Mouse (Mus musculus): ENCODE measurements around the gene Slco1a1.
"Not testable (repeated sequence)": the region's sequence is repeated elsewhere in the genome, so short reads cannot be mapped to it uniquely, and the experiment has no call there.

Slco1a1 gene

DNA sequence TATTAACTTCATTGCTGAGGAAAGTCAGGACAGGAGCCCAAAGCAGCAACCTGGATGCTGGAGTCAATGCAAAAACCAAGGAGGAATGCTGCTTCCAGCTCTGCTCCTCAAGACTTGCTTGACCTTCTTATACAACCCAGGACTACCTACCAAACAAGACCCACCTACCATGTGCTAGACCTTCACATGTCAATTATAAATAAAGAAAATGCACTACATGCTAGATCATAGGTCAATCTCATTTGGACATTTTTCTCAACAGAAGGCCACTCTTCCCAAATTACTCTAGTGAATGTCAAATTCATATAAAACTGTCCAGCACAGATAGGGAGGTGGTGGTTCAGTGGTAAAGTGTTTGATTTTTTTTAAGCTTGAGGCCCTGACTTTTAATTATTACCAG lies at the start of gene Slco1a1:
Gene Slco1a1 (minus strand): TSS at position 101 of the 400 bp plus-strand sequence.
- no peak for DNase-seq (ENCODE audit: low read depth, low spot score)

DNA sequence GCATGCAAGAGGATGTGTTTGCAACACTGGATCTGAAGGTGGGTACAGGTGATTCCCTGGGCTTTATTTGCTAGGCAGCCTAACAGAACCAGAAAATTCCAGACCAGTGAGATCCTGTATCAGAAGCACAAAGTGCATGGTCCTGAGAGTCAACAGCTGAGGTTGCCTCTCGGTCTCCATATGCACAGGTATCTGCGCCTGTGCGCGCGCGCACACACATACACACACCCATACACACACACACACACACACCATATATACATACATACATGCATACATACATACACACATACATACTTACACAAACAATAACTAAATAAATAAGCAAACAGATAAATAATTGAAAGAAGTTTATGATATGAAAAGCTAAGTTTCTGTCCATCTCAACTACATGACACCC lies 40.0 kb upstream of the Slco1a1 start:
- no peak for DNase-seq (ENCODE audit: low read depth, low spot score)

- no peak for DNase-seq (ENCODE audit: low read depth, low spot score)
These were observed 37.9 kb upstream of the Slco1a1 start for GRCm38 (mm10) chr6:141984644-141985043.

GRCm38 (mm10) chr6:141962420-141962819 lies 15.7 kb upstream of the Slco1a1 start:
- no peak for DNase-seq (ENCODE audit: low read depth, low spot score)

DNA sequence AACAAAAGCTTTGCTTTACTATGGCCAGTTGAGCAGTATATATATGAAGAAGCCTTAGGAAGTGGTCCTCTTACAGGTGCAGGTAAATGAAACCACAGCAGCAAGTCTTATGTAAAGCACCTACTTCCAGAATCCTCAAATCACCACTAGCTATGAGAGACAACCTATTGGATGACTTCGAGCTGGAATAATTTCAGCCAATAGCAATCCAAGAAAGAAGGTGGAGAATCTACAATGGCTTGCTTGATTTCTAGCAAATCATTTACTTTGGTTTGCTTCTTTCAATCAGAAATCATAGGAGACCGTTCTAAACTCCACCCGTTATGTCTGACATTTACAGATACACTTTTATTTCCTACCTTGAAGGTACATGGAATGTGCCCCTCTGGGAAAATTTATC lies 15.1 kb upstream of the Slco1a1 start:
- DNase-seq (ENCODE audit: low read depth, low spot score): no peak

- DNase-seq (ENCODE audit: low read depth, low spot score): no peak
These were observed 13.7 kb upstream of the Slco1a1 start for GRCm38 (mm10) chr6:141960482-141960881.

GRCm38 (mm10) chr6:141940451-141940850 lies 6.3 kb downstream of the Slco1a1 start:
- no peak for DNase-seq (ENCODE audit: low read depth, low spot score)

- DNase-seq (ENCODE audit: low read depth, low spot score): no peak
These were observed 48.6 kb downstream of the Slco1a1 start for GRCm38 (mm10) chr6:141898197-141898596.

DNA sequence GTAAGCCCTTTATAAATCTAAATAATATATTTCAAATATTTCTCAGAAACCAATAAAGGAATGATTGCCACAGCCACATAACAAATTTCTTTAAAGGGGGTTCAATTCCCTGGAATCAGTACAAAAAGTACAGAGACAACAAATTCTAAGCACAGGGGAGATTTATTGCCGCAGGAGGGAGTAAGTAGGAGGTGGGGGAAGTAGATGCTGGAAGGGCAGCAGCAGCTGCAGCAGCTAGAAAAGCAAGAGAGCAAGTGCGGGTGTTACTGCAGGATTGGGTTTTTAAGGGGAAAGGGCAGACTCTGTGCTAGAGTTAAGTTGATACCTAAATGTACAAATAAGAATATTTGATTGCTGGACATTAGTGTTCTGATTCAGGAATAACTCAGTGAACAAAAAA lies 57.0 kb downstream of the Slco1a1 start:
- DNase-seq (ENCODE audit: low read depth, low spot score): no peak

GRCm38 (mm10) chr6:141888248-141888647 lies 58.5 kb downstream of the Slco1a1 start:
- no peak for DNase-seq (ENCODE audit: low read depth, low spot score)

GRCm38 (mm10) chr6:141882581-141882980 lies 64.2 kb downstream of the Slco1a1 start:
- no peak for DNase-seq (ENCODE audit: low read depth, low spot score)

GRCm38 (mm10) chr6:141875742-141876141 lies 71.0 kb downstream of the Slco1a1 start:
- DNase-seq (ENCODE audit: low read depth, low spot score): not testable (repeated sequence)

- no peak for DNase-seq (ENCODE audit: low read depth, low spot score)
These were observed 75.1 kb downstream of the Slco1a1 start for GRCm38 (mm10) chr6:141871711-141872110.

DNA sequence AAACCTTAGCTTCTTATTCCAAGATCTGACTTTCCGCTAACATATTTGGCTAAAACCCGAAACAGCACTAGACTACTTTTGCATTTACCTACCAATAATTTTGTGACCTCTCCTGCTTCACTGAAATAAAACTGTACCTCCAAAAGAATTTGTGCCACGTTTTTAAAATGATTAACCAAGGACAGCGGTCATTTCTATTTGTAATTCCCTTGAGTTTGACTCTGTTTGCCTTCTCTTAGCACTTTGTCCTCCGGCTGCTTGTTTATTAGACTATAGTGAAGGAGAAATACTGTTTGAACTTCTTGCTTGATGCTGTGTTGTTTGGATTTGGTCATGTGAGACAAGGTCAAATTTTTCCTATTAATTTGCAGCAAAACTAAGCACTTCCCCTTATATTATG lies 78.0 kb downstream of the Slco1a1 start:
- DNase-seq (ENCODE audit: low read depth, low spot score): no peak

DNA sequence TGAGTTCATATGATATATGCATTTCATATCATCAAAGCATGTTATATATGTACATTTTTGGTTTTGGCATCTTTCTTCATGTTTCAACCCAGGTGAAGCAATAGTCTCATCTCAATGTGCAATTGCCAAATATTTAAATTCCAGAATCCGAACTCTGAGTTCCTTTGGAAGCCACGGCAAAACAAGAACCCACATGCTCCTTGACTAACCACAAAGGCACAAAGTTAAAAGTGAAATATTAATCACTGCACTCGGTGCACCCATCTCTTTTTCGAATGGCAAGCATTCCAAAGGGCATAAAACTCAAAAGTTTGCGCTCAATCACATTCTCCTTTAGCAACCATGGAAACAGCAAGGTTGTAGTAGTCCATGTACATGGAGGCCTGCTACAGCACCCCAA lies 80.7 kb downstream of the Slco1a1 start:
- DNase-seq (ENCODE audit: low read depth, low spot score): no peak

DNA sequence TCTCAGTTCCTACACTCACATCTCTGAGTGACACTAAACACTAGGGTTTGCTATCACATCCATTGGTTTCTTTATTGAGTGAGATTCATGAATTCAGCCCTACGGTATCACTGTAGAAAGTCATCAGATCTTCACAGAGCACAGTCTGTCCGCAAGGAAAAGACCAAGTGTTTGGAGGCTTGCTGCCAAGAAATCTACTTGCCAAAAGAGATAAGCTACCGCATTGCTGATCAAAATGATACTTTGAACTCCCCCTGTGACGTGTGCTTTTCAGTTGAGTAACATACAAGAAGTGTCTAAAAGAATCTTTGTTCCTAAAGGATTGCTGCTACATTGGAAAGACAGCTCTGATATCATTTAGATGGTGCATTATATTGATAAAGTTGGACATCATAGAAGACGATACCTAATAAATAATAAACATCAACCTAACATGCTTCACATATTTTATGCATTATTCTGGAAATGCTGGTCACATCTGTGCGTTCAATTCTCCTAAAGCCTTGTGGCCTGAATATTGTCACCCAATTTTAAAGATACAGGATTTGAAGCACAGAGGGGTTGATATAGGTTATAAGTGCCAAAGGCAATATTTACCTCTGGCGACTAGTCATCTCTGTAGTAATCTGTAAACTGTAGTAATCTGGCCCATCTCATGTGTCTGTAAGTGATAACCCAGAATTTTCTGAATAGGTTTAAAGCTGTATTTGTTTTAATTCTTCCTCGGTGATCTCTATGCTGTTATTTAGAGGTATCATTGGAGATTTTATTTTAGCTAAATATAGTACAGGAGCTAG lies 88.8 kb downstream of the Slco1a1 start:
- DNase-seq (ENCODE audit: low read depth, low spot score): no peak
